8 mouse cellular contexts compared by ENCODE assay signal in the genomic region with DNA sequence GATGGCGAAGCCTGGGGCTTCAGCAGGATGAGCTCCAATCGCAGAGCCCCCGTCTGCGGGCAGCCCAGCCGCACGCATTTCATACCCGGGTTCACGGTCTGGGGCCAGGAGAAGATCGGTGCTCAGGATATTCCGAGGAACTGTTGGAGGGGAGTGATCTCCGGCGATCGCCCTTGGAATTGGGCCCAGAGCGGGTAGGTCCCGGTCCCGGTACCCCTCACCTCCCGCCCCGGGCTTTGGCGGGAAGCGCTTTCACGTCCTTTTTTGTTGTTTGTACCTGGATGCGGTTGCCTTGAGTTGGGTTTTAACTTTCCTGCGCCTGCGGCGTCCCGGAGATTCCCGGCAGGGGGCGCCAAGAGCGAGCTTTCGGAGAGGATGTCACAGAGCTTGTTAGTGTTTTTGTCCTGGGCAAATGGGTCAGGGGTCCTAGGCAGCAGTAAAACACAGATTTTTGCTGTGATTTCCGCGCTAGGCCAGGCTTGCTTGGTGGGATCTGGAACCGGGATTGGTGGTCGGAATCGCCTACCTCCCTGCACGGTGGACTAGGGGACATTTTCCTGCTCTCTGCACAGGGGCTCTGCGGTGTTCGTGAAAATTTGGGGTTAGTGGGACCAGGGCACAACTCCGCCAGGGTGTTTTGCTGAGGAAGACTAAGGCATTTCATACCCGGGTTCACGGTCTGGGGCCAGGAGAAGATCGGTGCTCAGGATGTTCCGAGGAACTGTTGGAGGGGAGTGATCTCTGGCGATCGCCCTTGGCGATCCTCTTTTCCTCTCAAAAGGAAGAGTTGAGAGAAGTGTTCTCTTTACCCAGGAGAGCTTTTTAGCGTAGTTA. TPM values are rescaled to one million over a fixed set of nuclear protein-coding genes. Genes with fewer than 3 reads are reported as not detected.
A peak's percentile ranks its signal among the peaks of the same experiment; 100 is the strongest.
DNase-seq lines count a peak whose midpoint lies in the region; ATAC-seq and TF ChIP-seq lines count a peak whose summit lies in the region.

No protein-coding gene starts in this region.

- H3K27me3 ChIP-seq in hindbrain, embryonic 15.5 days, result no peaks in the 10 kb centered on the region; the same call in 1 of the 2 replicates
- no peaks in the 10 kb centered on the region for H3K27me3 ChIP-seq in lung, postnatal 0 days (replicated peaks; ENCODE audit: insufficient read depth, low read length)

- peak overlapping the region; percentile 63 for H3K9ac ChIP-seq in hindbrain, embryonic 15.5 days
- H3K9ac ChIP-seq in lung, postnatal 0 days (replicated peaks; ENCODE audit: low read depth), result peak overlapping the region; percentile 38; the same call in 1 of the 2 replicates

- H3K4me3 ChIP-seq in gastrocnemius, adult 2 months, result peak overlapping the region; percentile 85
- peak overlapping the region; percentile 65 for H3K4me3 ChIP-seq in hindbrain, embryonic 15.5 days
- peak overlapping the region; percentile 61 for H3K4me3 ChIP-seq in lung, postnatal 0 days (ENCODE audit: low read depth, low read length)

- peak overlapping the region; percentile 100 for H3K4me2 ChIP-seq in hindbrain, embryonic 15.5 days
- peak overlapping the region; percentile 93 for H3K4me2 ChIP-seq in lung, postnatal 0 days (replicated peaks; ENCODE audit: low read depth, low read length)

- peak; percentile 88 for TF ChIP-seq CTCF in gastrocnemius, adult 2 months (IDR thresholded peaks at IDR 0.05)
- peak; percentile 82 for TF ChIP-seq CTCF in lung, postnatal 0 days (IDR thresholded peaks at IDR 0.05)

- TF ChIP-seq EP300 in lung, postnatal 0 days (IDR thresholded peaks at IDR 0.05), result no peak

- H3K36me3 ChIP-seq in hindbrain, embryonic 15.5 days, result no peaks in the 10 kb centered on the region
- no peaks in the 10 kb centered on the region for H3K36me3 ChIP-seq in lung, postnatal 0 days (ENCODE audit: insufficient read depth, low read length)

- intact Hi-C loops in gastrocnemius, adult 2 months (cut with DNase I), result loop anchor here (1.0 to 10.0 kb wide), 4 partner anchors 192 to 631 kb away; no protein-coding TSS in a partner anchor

- peak overlapping the region; percentile 82 for H3K27ac ChIP-seq in gastrocnemius, adult 2 months
- no peak overlapping the region for H3K27ac ChIP-seq in hindbrain, embryonic 15.5 days (replicated peaks)
- no peak overlapping the region for H3K27ac ChIP-seq in lung, postnatal 0 days (ENCODE audit: low read length)

- no peaks in the 10 kb centered on the region for H3K9me3 ChIP-seq in hindbrain, embryonic 15.5 days
- H3K9me3 ChIP-seq in lung, postnatal 0 days (ENCODE audit: low read length), result no peaks in the 10 kb centered on the region

- 2% methylated on average over 47 of the region's 47 CpGs for WGBS in hindbrain, embryonic 15.5 days
- 1% methylated on average over 47 of the region's 47 CpGs for WGBS in lung, postnatal 0 days

- peak; percentile 90 for DNase-seq in ZHBTc4 (ENCODE audit: low read depth, low spot score)
- peak; percentile 93 to 95 for DNase-seq in cerebellum, postnatal 36 days
- peak; percentile 86 for DNase-seq in gastrocnemius, adult 2 months
- DNase-seq in layer of hippocampus, postnatal 25 days (ENCODE audit: extremely low spot score in 1 of 2, low spot score in 1 of 2), result peak; percentile 98 to 99
- DNase-seq in lung, postnatal 0 days (ENCODE audit: low spot score), result peak; percentile 79
- DNase-seq in retina, postnatal 1 day, result peak; percentile 90
- peak; percentile 91 for DNase-seq in urinary bladder, postnatal 25 days (ENCODE audit: low spot score)

- H3K4me1 ChIP-seq in hindbrain, embryonic 15.5 days (replicated peaks), result peaks cover 29% of the 10 kb centered on the region
- no peaks in the 10 kb centered on the region for H3K4me1 ChIP-seq in lung, postnatal 0 days (ENCODE audit: insufficient read depth, low read depth, low read length)

- peak; percentile 67 for ATAC-seq in hindbrain, embryonic 15.5 days (ENCODE audit: low FRiP score, low read depth)
- peak; percentile 15; the same call in 1 of the 2 replicates for ATAC-seq in lung, postnatal 0 days

RNA-seq across cellular contexts. Expression of gene Sema5a, which starts 1.4 kb away (rescaled TPM):
- total RNA-seq in gastrocnemius, adult 2 months (2021), result 1 to 10 TPM; 1.4 to 3.1 TPM
- 8.8 and 11.1 TPM in 2 replicates for polyA plus RNA-seq in hindbrain, embryonic 15.5 days (2015; fragmentation: Nextera tagmentation; extraction: Ambion mirVana)
- total RNA-seq in layer of hippocampus, postnatal 25 days (2021), result 100 to 1,000 TPM in 1 of 2 experiments, 10 to 100 TPM in 1; 83.3 to 107 TPM
- 8.5 and 9.2 TPM in 2 replicates for polyA plus RNA-seq in lung, postnatal 0 days (2015; fragmentation: Nextera tagmentation; extraction: Ambion mirVana)

Comparison
In these comparisons a context has a peak if more than half of its experiments do, and no peak if none do; other contexts are left out.
1. RNA of gene Sema5a, which starts 1.4 kb away (total RNA-seq): 83.3 to 107 TPM in layer of hippocampus, postnatal 25 days; 1.4 to 3.1 TPM in gastrocnemius, adult 2 months; every median in the first group is over 10 times any median in the second.
2. Peak in every context shown above with its lines, with median percentiles within 50 percentile points of each other: DNase-seq and H3K4me3 ChIP-seq.